Comparison of ENCODE assay signal across 25 mouse cellular contexts in genomic region chr10:26832068-26832467, GRCm38 (mm10).
"Had no signal": no experiment of that assay in that cellular context is flagged by ENCODE, and none has a peak within 500 bp of the region (broad histone marks: within the 10 kb centered on the region; RNA-seq: fewer than 3 reads in every experiment).

No protein-coding gene starts in this region.

- H3K36me3 ChIP-seq: heart, embryonic 13.5 days; heart, embryonic 15.5 days; hindbrain, embryonic 13.5 days; hindbrain, embryonic 15.5 days; intestine, embryonic 15.5 days; kidney, embryonic 15.5 days; limb, embryonic 13.5 days; limb, embryonic 15.5 days; liver, embryonic 13.5 days had no signal

- H3K9ac ChIP-seq: heart, embryonic 13.5 days; heart, embryonic 15.5 days; hindbrain, embryonic 13.5 days; hindbrain, embryonic 15.5 days; intestine, embryonic 15.5 days; kidney, embryonic 15.5 days; limb, embryonic 13.5 days; limb, embryonic 15.5 days; liver, embryonic 13.5 days had no signal

- ATAC-seq: inflammation-experienced regulatory T-cells, adult 6 months; intestine, embryonic 15.5 days had no signal

- DNase-seq: gastrocnemius, postnatal 14 days; gastrocnemius, postnatal 36 days; heart, adult 2 months; heart, postnatal 14 days; heart, postnatal 36 days; kidney, adult 11 months; kidney, adult 2 months; kidney, adult 9 months; kidney, postnatal 14 days; kidney, postnatal 36 days; layer of hippocampus, adult 9-11 months; layer of hippocampus, postnatal 36 days; left cerebral cortex, postnatal 4 days; liver, embryonic 13.5 days had no signal

- H3K4me2 ChIP-seq: heart, embryonic 11.5 days; heart, embryonic 13.5 days; heart, embryonic 15.5 days; hindbrain, embryonic 13.5 days; hindbrain, embryonic 15.5 days; intestine, embryonic 15.5 days; kidney, embryonic 15.5 days; limb, embryonic 13.5 days; limb, embryonic 15.5 days; liver, embryonic 13.5 days had no signal

- H3K9me3 ChIP-seq: heart, embryonic 13.5 days; heart, embryonic 15.5 days; hindbrain, embryonic 13.5 days; hindbrain, embryonic 15.5 days; intestine, embryonic 15.5 days; kidney, embryonic 15.5 days; limb, embryonic 13.5 days; limb, embryonic 15.5 days; liver, embryonic 13.5 days had no signal

- H3K4me1 ChIP-seq: intestine, embryonic 15.5 days; limb, embryonic 13.5 days; limb, embryonic 15.5 days had no signal

- H3K27ac ChIP-seq: heart, adult 2 months; heart, embryonic 13.5 days; heart, embryonic 15.5 days; hindbrain, embryonic 13.5 days; hindbrain, embryonic 15.5 days; intestine, embryonic 15.5 days; kidney, embryonic 15.5 days; kidney, postnatal 0 days; limb, embryonic 13.5 days; limb, embryonic 15.5 days; liver, embryonic 13.5 days had no signal

- H3K27me3 ChIP-seq: heart, embryonic 13.5 days; heart, embryonic 15.5 days; hindbrain, embryonic 13.5 days; hindbrain, embryonic 15.5 days; intestine, embryonic 15.5 days; kidney, embryonic 15.5 days; limb, embryonic 13.5 days; limb, embryonic 15.5 days; liver, embryonic 13.5 days had no signal

- H3K4me3 ChIP-seq: heart, adult 2 months; heart, embryonic 13.5 days; heart, embryonic 15.5 days; hindbrain, embryonic 13.5 days; hindbrain, embryonic 15.5 days; intestine, embryonic 15.5 days; kidney, embryonic 15.5 days; limb, embryonic 13.5 days; limb, embryonic 15.5 days; liver, embryonic 13.5 days had no signal
